Mouse (Mus musculus): ENCODE measurements around the gene Cgnl1. TPM values are rescaled to one million over a fixed set of nuclear protein-coding genes. Genes with fewer than 3 reads are reported as not detected.

Cgnl1 gene
- polyA plus RNA-seq, 1 experiment, result 24.6 TPM

- no peak overlapping the region for H3K4me3 ChIP-seq (ENCODE audit: insufficient read depth, low read length)
- TF ChIP-seq CTCF (IDR thresholded peaks at IDR 0.05; ENCODE audit: borderline replicate concordance, insufficient read depth, low read length) (no peak), POLR2A (IDR thresholded peaks at IDR 0.05; ENCODE audit: low read depth, low read length) (no peak)
- no peaks in the 10 kb centered on the region for H3K4me1 ChIP-seq (ENCODE audit: control insufficient read depth, insufficient read depth, low read length)
- H3K27ac ChIP-seq (ENCODE audit: insufficient read depth, low read length), result no peak overlapping the region
These were observed 84.9 kb downstream of the Cgnl1 start for GRCm38 (mm10) chr9:71686463-71686862.

GRCm38 (mm10) chr9:71684772-71685171 lies 86.6 kb downstream of the Cgnl1 start:
- H3K27ac ChIP-seq (ENCODE audit: insufficient read depth, low read length), result no peak overlapping the region
- no peak overlapping the region for H3K4me3 ChIP-seq (ENCODE audit: insufficient read depth, low read length)
- no peak for TF ChIP-seq CTCF (IDR thresholded peaks at IDR 0.05; ENCODE audit: borderline replicate concordance, insufficient read depth, low read length)
- no peak for TF ChIP-seq POLR2A (IDR thresholded peaks at IDR 0.05; ENCODE audit: low read depth, low read length)
- H3K4me1 ChIP-seq (ENCODE audit: control insufficient read depth, insufficient read depth, low read length), result no peaks in the 10 kb centered on the region

- H3K4me1 ChIP-seq (ENCODE audit: control insufficient read depth, insufficient read depth, low read length), result no peaks in the 10 kb centered on the region
- H3K27ac ChIP-seq (ENCODE audit: insufficient read depth, low read length), result no peak overlapping the region
- no peak for TF ChIP-seq POLR2A (IDR thresholded peaks at IDR 0.05; ENCODE audit: low read depth, low read length)
- no peak for TF ChIP-seq CTCF (IDR thresholded peaks at IDR 0.05; ENCODE audit: borderline replicate concordance, insufficient read depth, low read length)
- no peak overlapping the region for H3K4me3 ChIP-seq (ENCODE audit: insufficient read depth, low read length)
These were observed 91.0 kb downstream of the Cgnl1 start for GRCm38 (mm10) chr9:71680381-71680780.

GRCm38 (mm10) chr9:71679103-71679815 lies 92.1 kb downstream of the Cgnl1 start:
- H3K4me3 ChIP-seq (ENCODE audit: insufficient read depth, low read length), result no peak overlapping the region
- H3K4me1 ChIP-seq (ENCODE audit: control insufficient read depth, insufficient read depth, low read length), result no peaks in the 10 kb centered on the region
- no peak for TF ChIP-seq CTCF (IDR thresholded peaks at IDR 0.05; ENCODE audit: borderline replicate concordance, insufficient read depth, low read length)
- no peak for TF ChIP-seq POLR2A (IDR thresholded peaks at IDR 0.05; ENCODE audit: low read depth, low read length)
- 0 out of 2 replicates have a peak overlapping the region, but pooled peaks have one; percentile 15 for H3K27ac ChIP-seq (ENCODE audit: insufficient read depth, low read length)

- Histone ChIP-seq H3K27ac (ENCODE audit: insufficient read depth, low read length) (no peak overlapping the region), H3K4me3 (ENCODE audit: insufficient read depth, low read length) (no peak overlapping the region), H3K4me1 (ENCODE audit: control insufficient read depth, insufficient read depth, low read length) (no peaks in the 10 kb centered on the region)
- TF ChIP-seq CTCF (IDR thresholded peaks at IDR 0.05; ENCODE audit: borderline replicate concordance, insufficient read depth, low read length) (no peak), POLR2A (IDR thresholded peaks at IDR 0.05; ENCODE audit: low read depth, low read length) (no peak)
These were observed 94.3 kb downstream of the Cgnl1 start for GRCm38 (mm10) chr9:71676988-71677688.

- no peak overlapping the region for H3K27ac ChIP-seq (ENCODE audit: insufficient read depth, low read length)
- H3K4me3 ChIP-seq (ENCODE audit: insufficient read depth, low read length), result no peak overlapping the region
- TF ChIP-seq POLR2A (IDR thresholded peaks at IDR 0.05; ENCODE audit: low read depth, low read length) (no peak), CTCF (IDR thresholded peaks at IDR 0.05; ENCODE audit: borderline replicate concordance, insufficient read depth, low read length) (no peak)
- H3K4me1 ChIP-seq (ENCODE audit: control insufficient read depth, insufficient read depth, low read length), result no peaks in the 10 kb centered on the region
These were observed 95.5 kb downstream of the Cgnl1 start for GRCm38 (mm10) chr9:71675799-71676414.

- TF ChIP-seq POLR2A (IDR thresholded peaks at IDR 0.05; ENCODE audit: low read depth, low read length) (no peak), CTCF (IDR thresholded peaks at IDR 0.05; ENCODE audit: borderline replicate concordance, insufficient read depth, low read length) (no peak)
These were observed 96.2 kb downstream of the Cgnl1 start for GRCm38 (mm10) chr9:71675216-71675615.

GRCm38 (mm10) chr9:71674476-71674875 lies 96.9 kb downstream of the Cgnl1 start:
- Histone ChIP-seq H3K27ac (ENCODE audit: insufficient read depth, low read length) (no peak overlapping the region), H3K4me3 (ENCODE audit: insufficient read depth, low read length) (no peak overlapping the region), H3K4me1 (ENCODE audit: control insufficient read depth, insufficient read depth, low read length) (no peaks in the 10 kb centered on the region; the same call in 1 of the 2 replicates)
- no peak for TF ChIP-seq CTCF (IDR thresholded peaks at IDR 0.05; ENCODE audit: borderline replicate concordance, insufficient read depth, low read length)
- no peak for TF ChIP-seq POLR2A (IDR thresholded peaks at IDR 0.05; ENCODE audit: low read depth, low read length)

More at GRCm38 (mm10) chr9:71675216-71675615, 96.2 kb downstream of the Cgnl1 start:
- H3K27ac ChIP-seq (ENCODE audit: insufficient read depth, low read length), result no peak overlapping the region
- H3K4me1 ChIP-seq (ENCODE audit: control insufficient read depth, insufficient read depth, low read length), result no peaks in the 10 kb centered on the region; the same call in 1 of the 2 replicates
- no peak overlapping the region for H3K4me3 ChIP-seq (ENCODE audit: insufficient read depth, low read length)

- TF ChIP-seq CTCF (IDR thresholded peaks at IDR 0.05; ENCODE audit: borderline replicate concordance, insufficient read depth, low read length) (no peak), POLR2A (IDR thresholded peaks at IDR 0.05; ENCODE audit: low read depth, low read length) (no peak)
- no peak overlapping the region for H3K4me3 ChIP-seq (ENCODE audit: insufficient read depth, low read length)
- H3K27ac ChIP-seq (ENCODE audit: insufficient read depth, low read length), result no peak overlapping the region
- peaks cover 3% of the 10 kb centered on the region for H3K4me1 ChIP-seq (ENCODE audit: control insufficient read depth, insufficient read depth, low read length)
These were observed 98.9 kb downstream of the Cgnl1 start for GRCm38 (mm10) chr9:71672495-71672894.

Measured in embryonic fibroblast, embryonic 13.5 days (primary cell).